Mouse (Mus musculus) limb, embryonic 10.5 days (tissue): ENCODE results near the gene G3bp1. TPM values are rescaled to one million over a fixed set of nuclear protein-coding genes. Genes with fewer than 3 reads are reported as not detected.

Experiments used
- DNase-seq: peaks from one replicate; pipeline ENCODE4 v3.0.0-alpha.2; 2017; ENCODE audit warnings: low spot score
- H3K27ac ChIP-seq: fragments of 300-500 bp; sonication (generic); 2 replicates; pipeline ENCODE4 v1.5.1; 2016; ENCODE audit warnings: mild to moderate bottlenecking
- H3K27me3 ChIP-seq: fragments of 300-500 bp; sonication (generic); 2 replicates; pipeline ENCODE4 v1.6.1; 2016; ENCODE audit warnings: low read depth, mild to moderate bottlenecking; ENCODE audit not compliant: poor library complexity, severe bottlenecking
- H3K36me3 ChIP-seq: fragments of 300-500 bp; sonication (generic); 2 replicates; pipeline ENCODE4 v1.6.1; 2016; ENCODE audit warnings: mild to moderate bottlenecking, moderate library complexity
- H3K4me1 ChIP-seq: fragments of 300-500 bp; sonication (generic); 2 replicates; pipeline ENCODE4 v1.6.1; 2016
- H3K4me3 ChIP-seq: fragments of 300-500 bp; sonication (generic); 2 replicates; pipeline ENCODE4 v1.5.1; 2016; ENCODE audit warnings: mild to moderate bottlenecking, moderate library complexity
- H3K9me3 ChIP-seq: fragments of 300-500 bp; sonication (generic); replicated peaks from 2 replicates; pipeline ENCODE4 v1.6.1; 2016; ENCODE audit warnings: mild to moderate bottlenecking
- WGBS: fragments of 180-500 bp; shearing (Covaris S2); methylation state at CpG from one replicate; pipeline ENCODE4 v1.1.7; 2016; 5-methylcytosine and 5-hydroxymethylcytosine counted together
- polyA plus RNA-seq: library from polyadenylated mRNA; unstranded; fragments of >200 nt; fragmentation: Nextera tagmentation; extraction: Ambion mirVana; gene quantifications from 2 replicates; pipeline ENCODE4 v1.2.1, GENCODE M21; 2016

G3bp1 gene
- polyA plus RNA-seq, 1 experiment from 2014 or later = 267 TPM

DNA sequence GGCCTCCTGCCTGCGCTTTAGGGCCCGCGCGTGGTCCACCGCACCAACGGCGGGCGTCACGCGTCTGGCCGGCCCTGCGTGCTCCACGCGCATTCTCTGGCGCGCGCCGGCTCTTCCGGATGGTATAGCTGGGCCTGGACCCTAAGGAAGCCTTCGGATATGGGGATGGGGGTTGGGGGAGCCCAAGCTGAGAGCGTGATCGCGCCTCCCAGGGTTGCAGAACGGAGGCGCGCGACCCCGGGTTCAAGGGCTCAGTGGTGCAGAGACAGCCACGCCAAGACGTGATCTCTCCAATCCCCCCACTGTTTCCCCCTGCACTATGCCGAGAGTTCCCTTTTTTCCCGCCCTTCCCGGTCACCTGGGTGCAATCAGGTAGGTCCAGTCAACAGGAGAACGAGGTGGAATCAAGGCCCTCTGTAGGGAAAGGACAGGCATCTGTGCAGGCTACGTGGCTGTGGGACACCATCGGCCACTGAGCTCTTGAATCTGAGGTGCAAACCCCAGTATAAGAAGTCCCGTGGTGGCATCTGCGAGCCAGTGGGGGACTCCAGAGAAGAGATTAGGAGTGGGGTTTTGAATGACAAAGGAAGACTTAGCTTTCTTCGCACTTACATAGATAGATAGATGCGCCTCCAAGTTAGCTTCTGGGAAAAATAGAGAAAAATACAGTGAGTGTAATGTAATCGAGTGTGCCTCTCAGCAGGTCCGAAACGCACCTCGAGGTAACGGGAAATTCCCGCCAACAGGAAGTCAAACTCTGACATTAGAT is 622 bp downstream of the G3bp1 start:
- DNase-seq = peak; percentile 69
- WGBS = 1% methylated on average over 46 of the region's 46 CpGs
- H3K27ac ChIP-seq = peak overlapping the region; percentile 98

DNA sequence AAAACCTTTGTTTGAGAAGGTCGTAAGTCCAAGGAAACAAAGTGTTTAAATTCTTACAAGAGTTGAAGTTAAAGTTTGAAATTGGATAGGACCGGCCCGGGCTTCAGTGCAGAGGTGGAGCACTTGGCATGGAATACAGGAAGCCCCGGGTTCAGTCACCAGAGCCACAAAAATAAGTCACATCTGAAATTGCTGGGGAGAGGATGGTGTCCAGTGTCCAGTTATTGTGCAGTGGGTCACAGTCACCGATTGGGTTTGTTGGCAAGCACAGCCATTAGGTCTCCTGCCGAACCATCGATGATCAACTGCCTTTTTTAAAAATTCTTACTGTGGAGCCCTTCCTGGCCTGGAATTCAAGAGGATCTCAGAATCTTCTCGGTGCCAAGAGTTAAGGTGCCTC is 1.3 kb downstream of the G3bp1 start:
- H3K27me3 ChIP-seq = no peaks in the 10 kb centered on the region
- WGBS = 67% methylated on average over 8 of the region's 8 CpGs
- no peak for DNase-seq
- H3K36me3 ChIP-seq = peaks cover 45% of the 10 kb centered on the region
- H3K4me3 ChIP-seq = peak overlapping the region; percentile 95
- H3K27ac ChIP-seq = peak overlapping the region; percentile 98; the same call in 1 of the 2 replicates
- H3K9me3 ChIP-seq = no peaks in the 10 kb centered on the region
- H3K4me1 ChIP-seq = peaks cover 18% of the 10 kb centered on the region

More for the DNA sequence above, 622 bp downstream of the G3bp1 start:
- Histone ChIP-seq H3K36me3 (peaks cover 42% of the 10 kb centered on the region), H3K9me3 (no peaks in the 10 kb centered on the region), H3K27me3 (no peaks in the 10 kb centered on the region), H3K4me3 (peak overlapping the region; percentile 95), H3K4me1 (peaks cover 18% of the 10 kb centered on the region)

DNA sequence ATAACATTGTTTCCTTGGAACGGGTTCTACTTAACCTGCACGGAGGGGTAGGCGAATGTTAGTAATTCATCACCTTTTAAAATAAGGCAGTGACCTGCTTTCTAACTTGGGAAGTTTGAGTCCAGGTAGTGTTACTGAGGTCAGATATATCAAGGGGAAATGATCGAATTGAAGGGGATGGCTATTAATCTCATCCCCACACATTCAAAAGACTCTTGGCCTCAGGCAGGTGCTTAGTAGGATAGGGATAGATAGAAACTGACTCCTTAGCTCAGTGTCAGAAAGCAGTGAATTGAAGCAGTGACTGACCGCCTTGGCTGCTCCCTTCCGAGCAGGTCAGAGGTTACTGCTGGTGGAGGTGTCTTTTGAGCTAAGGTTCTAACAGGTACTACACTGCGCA is 2.0 kb downstream of the G3bp1 start:
- Histone ChIP-seq H3K4me3 (peak overlapping the region; percentile 95), H3K36me3 (peaks cover 50% of the 10 kb centered on the region)

DNA sequence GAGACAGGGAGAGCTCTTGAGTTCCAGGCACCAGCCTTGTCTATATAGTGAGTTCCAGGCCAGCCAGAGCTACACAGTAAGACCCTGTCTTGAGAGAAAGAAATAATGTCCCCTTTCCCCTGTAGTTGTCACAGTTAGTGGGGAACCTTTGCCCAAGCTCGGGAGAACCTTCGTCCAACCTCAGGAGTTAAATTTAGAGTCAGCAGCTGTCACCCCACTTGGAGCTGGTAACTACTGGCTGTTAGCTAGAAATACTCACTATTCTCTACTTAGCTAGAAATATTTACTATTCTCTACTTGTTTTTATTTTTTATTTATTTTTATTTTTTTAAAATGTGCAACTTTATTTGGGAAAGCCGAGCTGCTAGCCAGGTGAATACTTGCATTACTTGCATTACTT is 3.7 kb downstream of the G3bp1 start:
- DNase-seq = no peak
- peaks cover 14% of the 10 kb centered on the region for H3K4me1 ChIP-seq
- H3K4me3 ChIP-seq = no peak overlapping the region
- no peaks in the 10 kb centered on the region for H3K27me3 ChIP-seq
- WGBS = 92% methylated on average over 3 of the region's 3 CpGs
- no peak overlapping the region for H3K27ac ChIP-seq
- no peaks in the 10 kb centered on the region for H3K9me3 ChIP-seq
- peaks cover 64% of the 10 kb centered on the region for H3K36me3 ChIP-seq

More for the DNA sequence above, 2.0 kb downstream of the G3bp1 start:
- no peaks in the 10 kb centered on the region for H3K27me3 ChIP-seq
- no peak overlapping the region for H3K27ac ChIP-seq
- H3K9me3 ChIP-seq = no peaks in the 10 kb centered on the region
- H3K4me1 ChIP-seq = peaks cover 18% of the 10 kb centered on the region
- 92% methylated on average over 7 of the region's 7 CpGs for WGBS
- no peak for DNase-seq

DNA sequence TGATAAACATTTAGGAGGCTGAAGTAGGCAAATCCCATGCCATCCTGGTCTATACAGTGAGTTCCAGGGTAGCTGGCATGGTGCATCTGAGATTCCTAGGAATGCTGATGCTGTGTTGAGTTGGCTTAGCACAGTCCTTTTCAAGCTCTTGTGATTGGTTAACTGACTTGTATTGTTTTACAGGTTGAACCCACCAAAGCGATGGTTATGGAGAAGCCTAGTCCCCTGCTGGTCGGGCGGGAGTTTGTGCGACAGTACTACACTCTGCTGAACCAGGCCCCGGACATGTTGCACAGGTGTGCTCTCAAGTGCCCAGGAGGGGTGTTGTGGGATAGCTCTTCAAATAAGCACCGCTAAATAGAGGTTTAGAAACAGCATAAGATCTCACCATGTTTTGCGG is 16.0 kb downstream of the G3bp1 start:
- H3K27me3 ChIP-seq = no peaks in the 10 kb centered on the region
- no peak overlapping the region for H3K27ac ChIP-seq
- 96% methylated on average over 7 of the region's 7 CpGs for WGBS
- no peaks in the 10 kb centered on the region for H3K9me3 ChIP-seq
- no peaks in the 10 kb centered on the region for H3K4me1 ChIP-seq
- DNase-seq = no peak
- no peak overlapping the region for H3K4me3 ChIP-seq
- peaks cover 96% of the 10 kb centered on the region for H3K36me3 ChIP-seq

DNA sequence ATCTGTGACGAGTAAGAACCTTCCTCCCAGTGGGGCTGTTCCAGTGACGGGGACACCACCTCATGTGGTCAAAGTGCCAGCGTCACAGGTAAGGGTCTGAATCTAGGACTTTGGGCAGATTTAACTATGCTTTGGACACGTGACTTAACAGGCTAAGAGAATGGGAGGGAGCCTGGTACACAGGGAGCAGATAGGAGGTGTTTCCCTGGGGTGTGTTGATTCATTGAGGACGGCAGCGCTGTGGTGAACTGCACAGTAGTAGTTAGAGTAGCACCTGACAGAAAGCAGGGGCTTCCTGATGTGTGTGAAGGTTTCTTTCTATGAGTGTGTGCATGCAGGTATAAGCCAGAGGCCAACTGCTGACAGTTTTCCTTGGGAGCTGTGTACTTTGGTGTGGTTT is 26.7 kb downstream of the G3bp1 start:
- Histone ChIP-seq H3K4me1 (no peaks in the 10 kb centered on the region), H3K36me3 (peaks cover 99% of the 10 kb centered on the region), H3K4me3 (no peak overlapping the region), H3K27ac (no peak overlapping the region), H3K27me3 (no peaks in the 10 kb centered on the region), H3K9me3 (no peaks in the 10 kb centered on the region)
- no peak for DNase-seq
- WGBS = 93% methylated on average over 6 of the region's 6 CpGs

DNA sequence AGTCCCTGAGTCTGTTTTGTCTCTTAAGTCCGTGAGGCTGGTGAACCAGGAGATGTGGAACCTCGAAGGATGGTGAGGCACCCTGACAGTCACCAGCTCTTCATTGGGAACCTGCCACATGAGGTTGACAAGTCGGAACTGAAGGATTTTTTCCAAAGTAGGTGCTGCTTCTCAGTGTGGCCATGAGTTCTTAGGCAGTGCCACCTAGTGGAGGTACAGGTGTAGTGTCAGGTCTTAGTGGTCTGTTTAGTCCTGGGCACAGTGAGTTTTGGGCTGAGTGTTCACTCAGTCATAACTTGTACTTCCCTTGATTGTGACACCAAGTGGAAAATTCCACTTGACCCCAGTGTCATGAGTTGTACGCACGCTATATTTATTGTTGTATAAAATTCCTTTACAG is 28.4 kb downstream of the G3bp1 start:
- peaks cover 99% of the 10 kb centered on the region for H3K36me3 ChIP-seq

DNA sequence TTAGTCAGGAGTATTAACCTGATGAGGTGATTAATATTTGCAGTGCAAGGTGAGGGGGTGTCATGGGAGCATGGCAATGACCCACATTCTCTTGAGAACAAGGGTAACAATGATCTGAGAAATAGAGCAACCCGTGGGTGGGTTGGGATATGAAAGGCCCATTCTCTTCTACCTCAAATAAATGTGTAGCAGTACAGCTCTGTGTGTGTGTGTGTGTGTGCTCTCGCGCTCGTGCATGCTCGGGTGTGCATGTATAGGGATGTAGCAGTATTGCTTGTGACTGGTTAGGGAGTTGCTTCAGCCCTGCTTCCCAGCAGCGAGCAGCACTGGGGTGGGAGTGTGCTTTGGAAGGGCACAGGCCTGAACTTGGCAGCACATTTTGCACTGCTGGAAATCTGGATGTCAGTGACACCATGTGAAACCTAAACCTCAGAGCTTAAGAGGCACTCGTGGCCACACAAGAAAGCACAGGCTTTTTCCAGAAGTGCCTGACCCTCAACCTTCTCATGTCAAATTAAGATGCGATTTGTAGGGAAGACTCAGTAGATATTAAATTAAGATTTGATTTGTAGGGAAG is 32.6 kb downstream of the G3bp1 start:
- H3K27me3 ChIP-seq = no peaks in the 10 kb centered on the region
- no peaks in the 10 kb centered on the region for H3K4me1 ChIP-seq
- no peak for DNase-seq
- H3K9me3 ChIP-seq = no peaks in the 10 kb centered on the region
- peaks cover 61% of the 10 kb centered on the region for H3K36me3 ChIP-seq
- no peak overlapping the region for H3K27ac ChIP-seq
- 89% methylated on average over 8 of the region's 8 CpGs for WGBS
- no peak overlapping the region for H3K4me3 ChIP-seq

More for the DNA sequence above, 28.4 kb downstream of the G3bp1 start:
- no peaks in the 10 kb centered on the region for H3K4me1 ChIP-seq
- no peaks in the 10 kb centered on the region for H3K27me3 ChIP-seq
- no peak for DNase-seq
- no peak overlapping the region for H3K4me3 ChIP-seq
- no peak overlapping the region for H3K27ac ChIP-seq
- 73% methylated on average over 5 of the region's 5 CpGs for WGBS
- no peaks in the 10 kb centered on the region for H3K9me3 ChIP-seq

DNA sequence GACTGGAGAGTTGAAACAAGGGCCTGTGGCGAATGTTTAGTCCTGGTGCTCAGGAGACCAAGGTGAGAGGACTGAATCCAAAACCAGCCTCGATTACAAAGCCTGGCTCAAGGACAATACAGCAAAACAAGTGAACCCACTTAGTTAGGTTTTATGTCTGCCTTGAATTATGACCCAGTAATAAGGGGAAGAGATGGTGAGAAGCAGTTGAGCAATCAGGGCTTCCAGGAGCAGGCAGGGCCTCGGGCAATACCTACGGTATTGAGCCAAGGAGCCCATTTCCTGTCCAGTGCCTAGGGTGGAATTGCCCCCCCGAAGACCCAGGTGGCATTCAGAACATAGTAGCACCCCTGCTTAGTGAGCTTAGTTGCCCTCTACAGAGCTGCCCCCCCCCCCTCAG is 33.4 kb downstream of the G3bp1 start:
- 79% methylated on average over 5 of the region's 5 CpGs for WGBS
- Histone ChIP-seq H3K27me3 (no peaks in the 10 kb centered on the region), H3K9me3 (no peaks in the 10 kb centered on the region), H3K36me3 (peaks cover 53% of the 10 kb centered on the region), H3K4me3 (no peak overlapping the region), H3K4me1 (no peaks in the 10 kb centered on the region), H3K27ac (no peak overlapping the region)
- DNase-seq = no peak

DNA sequence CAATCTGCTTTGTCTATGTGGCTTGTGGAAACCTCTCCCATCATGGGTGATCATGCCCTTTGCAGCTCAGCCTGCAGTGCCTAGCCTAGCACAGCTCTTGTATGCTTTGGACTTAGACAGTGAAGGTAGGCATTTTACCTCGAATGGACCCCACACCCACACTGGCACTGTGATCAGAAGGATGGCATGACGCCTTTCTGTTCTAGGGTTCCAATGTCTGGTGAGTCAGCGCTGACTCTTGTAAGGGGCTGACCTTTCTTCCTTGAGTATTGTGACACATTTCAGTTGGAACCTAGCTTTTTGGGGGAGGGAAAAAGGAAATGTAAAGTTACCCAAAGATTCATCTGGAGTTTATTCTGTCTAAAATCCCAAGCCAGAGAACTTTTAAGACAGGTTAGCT is 36.0 kb downstream of the G3bp1 start:
- Histone ChIP-seq H3K4me3 (no peak overlapping the region), H3K4me1 (no peaks in the 10 kb centered on the region), H3K9me3 (no peaks in the 10 kb centered on the region), H3K27ac (no peak overlapping the region), H3K27me3 (no peaks in the 10 kb centered on the region), H3K36me3 (peaks cover 27% of the 10 kb centered on the region)
- 90% methylated on average over 3 of the region's 3 CpGs for WGBS
- no peak for DNase-seq

DNA sequence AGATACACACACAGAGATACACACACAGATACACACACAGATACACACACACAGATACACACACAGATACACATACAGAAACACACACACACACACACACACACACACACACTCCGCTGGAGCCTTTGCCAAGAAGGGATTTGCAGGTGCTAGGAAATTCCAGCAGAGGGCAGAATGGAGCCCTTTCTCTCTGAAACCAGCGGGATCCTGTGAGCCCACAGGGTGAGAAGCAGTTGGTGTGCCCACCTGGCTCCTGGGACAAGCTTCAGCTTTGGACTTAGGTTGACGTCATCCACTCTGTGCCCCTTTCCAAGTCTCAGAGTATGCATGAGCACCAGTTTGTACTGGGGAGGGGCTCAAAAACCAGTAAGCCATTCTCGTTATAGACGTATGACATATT is 41.9 kb downstream of the G3bp1 start:
- 61% methylated on average over 5 of the region's 5 CpGs for WGBS

DNA sequence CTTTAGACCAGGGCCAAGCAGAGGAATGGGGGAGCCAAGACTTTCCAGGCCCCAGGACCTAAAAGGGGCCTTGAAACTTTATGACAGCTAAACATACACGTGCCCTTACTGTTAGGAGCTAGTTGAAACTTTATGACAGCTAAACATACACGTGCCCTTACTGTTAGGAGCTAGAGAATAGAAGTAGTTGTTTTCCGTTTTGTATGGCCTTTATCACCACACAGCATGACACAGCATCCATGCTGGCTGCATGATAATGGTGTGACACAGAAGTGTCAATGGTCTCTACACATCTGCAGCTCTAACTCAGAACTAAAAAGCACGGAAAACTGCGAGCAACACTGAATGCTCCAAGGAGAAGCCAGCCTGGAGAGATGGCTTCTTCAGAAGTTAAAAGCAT is 48.2 kb downstream of the G3bp1 start:
- 73% methylated on average over 5 of the region's 5 CpGs for WGBS

More for the DNA sequence above, 41.9 kb downstream of the G3bp1 start:
- Histone ChIP-seq H3K4me3 (no peak overlapping the region), H3K9me3 (no peaks in the 10 kb centered on the region), H3K36me3 (no peaks in the 10 kb centered on the region), H3K27ac (no peak overlapping the region), H3K4me1 (no peaks in the 10 kb centered on the region), H3K27me3 (no peaks in the 10 kb centered on the region)
- DNase-seq = no peak

DNA sequence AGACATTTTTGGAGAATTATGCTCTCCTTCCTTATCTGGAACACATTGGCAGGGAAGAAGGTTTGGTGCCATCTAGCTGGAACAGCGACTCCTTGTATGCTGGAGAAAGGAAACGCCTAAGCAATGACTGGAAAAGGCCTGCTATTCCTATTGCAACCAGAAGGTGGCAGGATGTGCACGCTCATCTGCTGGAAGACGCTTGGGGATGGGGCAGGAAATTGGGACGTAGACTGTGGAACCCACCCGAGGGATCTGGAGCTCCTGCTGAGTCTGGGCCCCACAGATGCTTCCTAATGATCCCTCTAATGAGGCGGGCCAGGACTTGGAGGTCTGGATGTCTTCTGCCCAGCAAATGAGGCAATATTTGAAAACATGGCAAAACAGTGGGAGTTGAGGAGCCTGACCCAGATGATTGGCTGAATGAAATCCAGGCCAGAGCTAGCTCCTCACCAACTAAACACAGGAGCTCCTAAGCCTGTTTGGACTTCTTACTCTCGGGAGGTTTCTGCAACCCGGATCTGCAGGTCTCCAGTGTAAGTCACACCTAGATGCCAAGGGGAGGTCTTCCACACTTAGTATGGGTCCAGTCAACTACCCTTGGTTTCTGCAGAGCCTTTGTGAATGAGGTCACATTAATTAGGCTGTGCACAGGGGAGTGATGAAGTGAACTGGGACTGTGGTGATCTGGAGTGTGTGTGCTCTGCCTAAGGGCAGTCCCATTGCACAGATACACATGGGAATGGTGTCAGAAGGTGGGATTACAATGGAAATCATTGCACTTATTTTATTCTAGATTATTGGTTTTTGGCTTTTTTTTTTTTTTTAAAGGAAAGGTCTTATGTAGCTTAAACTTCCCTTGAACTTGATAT is 49.6 kb downstream of the G3bp1 start:
- DNase-seq = peak; percentile 82
- Histone ChIP-seq H3K27me3 (no peaks in the 10 kb centered on the region), H3K27ac (no peak overlapping the region), H3K36me3 (no peaks in the 10 kb centered on the region), H3K4me3 (no peak overlapping the region), H3K4me1 (no peaks in the 10 kb centered on the region), H3K9me3 (no peaks in the 10 kb centered on the region)
- WGBS = 2% methylated on average over 9 of the region's 9 CpGs

More for the DNA sequence above, 48.2 kb downstream of the G3bp1 start:
- Histone ChIP-seq H3K4me1 (no peaks in the 10 kb centered on the region), H3K4me3 (no peak overlapping the region), H3K27me3 (no peaks in the 10 kb centered on the region), H3K9me3 (no peaks in the 10 kb centered on the region), H3K36me3 (no peaks in the 10 kb centered on the region), H3K27ac (no peak overlapping the region)
- DNase-seq = no peak
